Mouse (Mus musculus) retina, postnatal 7 days (tissue): ENCODE data around the gene Ddx19b.
A peak's percentile ranks its signal among the peaks of the same experiment; 100 is the strongest.
"Not testable (repeated sequence)": the region's sequence is repeated elsewhere in the genome, so short reads cannot be mapped to it uniquely, and the experiment has no call there.

Experiments used
- DNase-seq: peaks from one replicate; pipeline ENCODE4 v3.0.0-alpha.2; 2012; ENCODE audit warnings: low read depth, low spot score

The Ddx19b gene

GRCm38 (mm10) chr8:111034276-111034675 is 2.7 kb upstream of the Ddx19b start:
- DNase-seq: no peak

- peak; percentile 100 for DNase-seq
Observed at GRCm38 (mm10) chr8:111033482-111034215, 2.1 kb upstream of the Ddx19b start.

- DNase-seq: no peak
Observed at GRCm38 (mm10) chr8:111032916-111033315, 1.4 kb upstream of the Ddx19b start, which contains the start of gene Aars. Gene Aars (plus strand): TSS chr8:111033144.

- DNase-seq: no peak
Observed at GRCm38 (mm10) chr8:111030045-111030444, 1.5 kb downstream of the Ddx19b start.

GRCm38 (mm10) chr8:111029589-111029988 is 2.0 kb downstream of the Ddx19b start:
- no peak for DNase-seq

- peak; percentile 73 for DNase-seq
Observed at GRCm38 (mm10) chr8:111027391-111027937, 4.1 kb downstream of the Ddx19b start.

GRCm38 (mm10) chr8:111026609-111027008 is 4.9 kb downstream of the Ddx19b start:
- not testable (repeated sequence) for DNase-seq

GRCm38 (mm10) chr8:111010230-111010991 is 21.1 kb downstream of the Ddx19b start:
- DNase-seq: not testable (repeated sequence)

- peak; percentile 85 for DNase-seq
Observed at GRCm38 (mm10) chr8:110997547-110998531, 33.7 kb downstream of the Ddx19b start, which contains the start of gene Ddx19a. Gene Ddx19a (minus strand): TSS chr8:110997800.

- DNase-seq: no peak
Observed at GRCm38 (mm10) chr8:110996641-110997430, 34.7 kb downstream of the Ddx19b start.

- no peak for DNase-seq
Observed at GRCm38 (mm10) chr8:110990017-110990416, 41.5 kb downstream of the Ddx19b start.

GRCm38 (mm10) chr8:110987805-110988744 is 43.5 kb downstream of the Ddx19b start:
- no peak for DNase-seq

GRCm38 (mm10) chr8:110981304-110981703 is 50.2 kb downstream of the Ddx19b start:
- DNase-seq: no peak

- not testable (repeated sequence) for DNase-seq
Observed at GRCm38 (mm10) chr8:110977987-110978386, 53.6 kb downstream of the Ddx19b start.

GRCm38 (mm10) chr8:110976532-110976931 is 55.0 kb downstream of the Ddx19b start:
- not testable (repeated sequence) for DNase-seq

- DNase-seq: peak; percentile 86
Observed at GRCm38 (mm10) chr8:110969910-110970770, 61.4 kb downstream of the Ddx19b start.

- no peak for DNase-seq
Observed at GRCm38 (mm10) chr8:110967326-110967725, 64.2 kb downstream of the Ddx19b start.

- no peak for DNase-seq
Observed at GRCm38 (mm10) chr8:110966586-110966985, 65.0 kb downstream of the Ddx19b start.
